ENCODE assay signal across 12 mouse cellular contexts in genomic region chr4:47698514-47698913, GRCm38 (mm10).
DNase-seq lines count a peak whose midpoint lies in the region; ATAC-seq and TF ChIP-seq lines count a peak whose summit lies in the region.
"Had no signal": no experiment of that assay in that cellular context is flagged by ENCODE, and none has a peak within 500 bp of the region (broad histone marks: within the 10 kb centered on the region; RNA-seq: fewer than 3 reads in every experiment).

No protein-coding gene starts in this region.

- H3K4me1 ChIP-seq in forebrain, embryonic 13.5 days, result peaks cover 18% of the 10 kb centered on the region
- H3K4me1 ChIP-seq in midbrain, embryonic 15.5 days, result no peaks in the 10 kb centered on the region
- no peaks in the 10 kb centered on the region for H3K4me1 ChIP-seq in kidney, adult 2 months (ENCODE audit: control insufficient read depth, insufficient read depth, low read length)
- H3K4me1 ChIP-seq: liver, embryonic 12.5 days; stomach, embryonic 15.5 days had no signal

- no peak overlapping the region for H3K4me2 ChIP-seq in forebrain, embryonic 13.5 days
- H3K4me2 ChIP-seq in midbrain, embryonic 15.5 days, result no peak overlapping the region
- H3K4me2 ChIP-seq: liver, embryonic 12.5 days; stomach, embryonic 15.5 days had no signal

- peak; percentile 22 for DNase-seq in layer of hippocampus, adult 11-12 months (ENCODE audit: low spot score)
- no peak for DNase-seq in layer of hippocampus, adult 9-10 months (ENCODE audit: low spot score)
- DNase-seq in cerebellum, adult 18-20 months, result peak; percentile 44 to 50
- no peak for DNase-seq in gastrocnemius, postnatal 4 days (ENCODE audit: low spot score in 2 of 2)
- no peak for DNase-seq in kidney, adult 2 months
- no peak for DNase-seq in embryo, embryonic 11 days
- DNase-seq: adrenal gland, postnatal 36 days; gastrocnemius, adult 2 months had no signal

- no peak for TF ChIP-seq POLR2A in kidney, adult 2 months (IDR thresholded peaks at IDR 0.05; ENCODE audit: low read depth, low read length)

- WGBS in forebrain, embryonic 13.5 days, result 16% methylated on average over 4 of the region's 4 CpGs
- 28% methylated on average over 4 of the region's 4 CpGs for WGBS in midbrain, embryonic 15.5 days
- 44% methylated on average over 4 of the region's 4 CpGs for WGBS in kidney, adult 2 months

- peak overlapping the region; percentile 78 for H3K27ac ChIP-seq in forebrain, embryonic 13.5 days
- H3K27ac ChIP-seq in midbrain, embryonic 15.5 days, result peak overlapping the region; percentile 66; the same call in 1 of the 2 replicates
- no peak overlapping the region for H3K27ac ChIP-seq in kidney, adult 2 months (ENCODE audit: insufficient read depth, low read depth, low read length)
- H3K27ac ChIP-seq: gastrocnemius, adult 2 months; liver, embryonic 12.5 days; stomach, embryonic 15.5 days had no signal

- H3K27me3 ChIP-seq in forebrain, embryonic 13.5 days, result no peaks in the 10 kb centered on the region
- H3K27me3 ChIP-seq in midbrain, embryonic 15.5 days (replicated peaks), result no peaks in the 10 kb centered on the region
- no peaks in the 10 kb centered on the region for H3K27me3 ChIP-seq in kidney, adult 2 months (replicated peaks; ENCODE audit: control insufficient read depth, insufficient read depth, low read length)
- H3K27me3 ChIP-seq: liver, embryonic 12.5 days; stomach, embryonic 15.5 days had no signal

- no peak for TF ChIP-seq CTCF in kidney, adult 2 months (conservative IDR thresholded peaks at IDR 0.05; ENCODE audit: insufficient read depth, insufficient read length, low read depth, low read length)

- H3K4me3 ChIP-seq in forebrain, embryonic 13.5 days, result no peak overlapping the region
- no peak overlapping the region for H3K4me3 ChIP-seq in midbrain, embryonic 15.5 days
- no peak overlapping the region for H3K4me3 ChIP-seq in kidney, adult 2 months (ENCODE audit: insufficient read depth, low read depth, low read length)
- H3K4me3 ChIP-seq: gastrocnemius, adult 2 months; liver, embryonic 12.5 days; stomach, embryonic 15.5 days had no signal

- ATAC-seq in forebrain, embryonic 13.5 days, result peak; percentile 85
- ATAC-seq in midbrain, embryonic 15.5 days (replicated peaks), result peak; percentile 69
- ATAC-seq: liver, embryonic 12.5 days had no signal

- no peak overlapping the region for H3K9ac ChIP-seq in forebrain, embryonic 13.5 days
- no peak overlapping the region for H3K9ac ChIP-seq in midbrain, embryonic 15.5 days
- H3K9ac ChIP-seq: liver, embryonic 12.5 days; stomach, embryonic 15.5 days had no signal

- H3K9me3 ChIP-seq in forebrain, embryonic 13.5 days (replicated peaks), result no peaks in the 10 kb centered on the region
- no peaks in the 10 kb centered on the region for H3K9me3 ChIP-seq in midbrain, embryonic 15.5 days
- H3K9me3 ChIP-seq: liver, embryonic 12.5 days; stomach, embryonic 15.5 days had no signal

- H3K36me3 ChIP-seq in forebrain, embryonic 13.5 days (ENCODE audit: poor library complexity, severe bottlenecking), result no peaks in the 10 kb centered on the region
- H3K36me3 ChIP-seq in midbrain, embryonic 15.5 days (replicated peaks), result no peaks in the 10 kb centered on the region
- no peaks in the 10 kb centered on the region for H3K36me3 ChIP-seq in kidney, adult 2 months (ENCODE audit: control insufficient read depth, insufficient read depth, low read length)
- H3K36me3 ChIP-seq: liver, embryonic 12.5 days; stomach, embryonic 15.5 days had no signal

Comparison
In these comparisons a context has a peak if more than half of its experiments do, and no peak if none do; other contexts are left out.
1. DNase-seq: peak in layer of hippocampus, adult 11-12 months (single experiment) and cerebellum, adult 18-20 months (2 of 2); none in layer of hippocampus, adult 9-10 months (single experiment), gastrocnemius, postnatal 4 days (0 of 2), kidney, adult 2 months (single experiment) and embryo, embryonic 11 days (single experiment).